Mouse (Mus musculus) forebrain, embryonic 14.5 days (tissue): ENCODE results near the gene Tbc1d5. TPM values are rescaled to one million over a fixed set of nuclear protein-coding genes. Genes with fewer than 3 reads are reported as not detected.

Source experiments
- ATAC-seq: fragments of 200-750 bp; cut with Nextera tagmentation; 2 replicates; pipeline ENCODE4 v1.8.0; 2017; ENCODE audit warnings: mild to moderate bottlenecking, moderate library complexity
- DNase-seq: peaks from one replicate; pipeline ENCODE4 v3.0.0-alpha.2; 2015; ENCODE audit warnings: low spot score
- H3K27ac ChIP-seq: fragments of 300-500 bp; sonication (generic); 2 replicates; pipeline ENCODE4 v1.5.1; 2014; ENCODE audit warnings: low read depth, mild to moderate bottlenecking, control low read depth, low read length, moderate library complexity
- H3K27me3 ChIP-seq: fragments of 300-500 bp; sonication (generic); replicated peaks from 2 replicates; pipeline ENCODE4 v1.6.1; 2014; ENCODE audit warnings: low read length, control low read depth, mixed read lengths; ENCODE audit not compliant: control insufficient read depth, insufficient read depth
- H3K36me3 ChIP-seq: fragments of 300-500 bp; sonication (generic); 2 replicates; pipeline ENCODE4 v1.6.1; 2014; ENCODE audit warnings: low read length, control low read depth; ENCODE audit not compliant: control insufficient read depth, insufficient read depth
- H3K4me1 ChIP-seq: fragments of 300-500 bp; sonication (generic); 2 replicates; pipeline ENCODE4 v1.6.1; 2014; ENCODE audit warnings: antibody characterized with exemption, low read length, control low read depth; ENCODE audit not compliant: control insufficient read depth, insufficient read depth
- H3K4me2 ChIP-seq: fragments of 300-500 bp; sonication (generic); 2 replicates; pipeline ENCODE4 v1.6.1; 2014; ENCODE audit warnings: mild to moderate bottlenecking, control low read depth, low read length
- H3K4me3 ChIP-seq: fragments of 300-500 bp; sonication (generic); 2 replicates; pipeline ENCODE4 v1.5.1; 2014; ENCODE audit warnings: low read depth, low read length, control low read depth
- H3K9ac ChIP-seq: fragments of 300-500 bp; sonication (generic); 2 replicates; pipeline ENCODE4 v1.6.1; 2014; ENCODE audit warnings: mild to moderate bottlenecking, low read length, control low read depth, moderate library complexity
- H3K9me3 ChIP-seq: fragments of 300-500 bp; sonication (generic); replicated peaks from 2 replicates; pipeline ENCODE4 v1.6.1; 2016; ENCODE audit warnings: low read length, control low read depth, mixed read lengths; ENCODE audit not compliant: control insufficient read depth
- WGBS: fragments of 180-500 bp; shearing (Covaris S2); extraction: QIAGEN DNeasy Blood & Tissue Kit; methylation state at CpG from one replicate; pipeline ENCODE4 v1.1.7; 2014; 5-methylcytosine and 5-hydroxymethylcytosine counted together
- polyA plus RNA-seq: library from polyadenylated mRNA; unstranded; fragments of >200 nt; fragmentation: Nextera tagmentation; extraction: Ambion mirVana; gene quantifications from 2 replicates; pipeline ENCODE4 v1.2.1, GENCODE M21; 2014

Tbc1d5 gene
- polyA plus RNA-seq, 1 experiment from 2014 or later: 4.3 TPM

- Histone ChIP-seq H3K4me1 (no peaks in the 10 kb centered on the region), H3K36me3 (no peaks in the 10 kb centered on the region), H3K9ac (no peak overlapping the region), H3K9me3 (no peaks in the 10 kb centered on the region), H3K27me3 (no peaks in the 10 kb centered on the region), H3K4me2 (no peak overlapping the region), H3K4me3 (no peak overlapping the region), H3K27ac (no peak overlapping the region)
- DNase-seq (no peak), ATAC-seq (no peak)
- WGBS: 80% methylated on average over 2 of the region's 2 CpGs
Measured at GRCm38 (mm10) chr17:51194787-51195186, 15.6 kb upstream of the Tbc1d5 start.

- H3K4me2 ChIP-seq: no peak overlapping the region
- WGBS: 89% methylated on average over 1 of the region's 1 CpGs
- DNase-seq: no peak
- no peaks in the 10 kb centered on the region for H3K27me3 ChIP-seq
- no peaks in the 10 kb centered on the region for H3K36me3 ChIP-seq
- H3K27ac ChIP-seq: no peak overlapping the region
- no peaks in the 10 kb centered on the region for H3K4me1 ChIP-seq
- H3K4me3 ChIP-seq: no peak overlapping the region
- no peak for ATAC-seq
- H3K9me3 ChIP-seq: no peaks in the 10 kb centered on the region
- H3K9ac ChIP-seq: no peak overlapping the region
Measured at GRCm38 (mm10) chr17:51191381-51191780, 12.2 kb upstream of the Tbc1d5 start.

GRCm38 (mm10) chr17:51182715-51183114 lies 3.6 kb upstream of the Tbc1d5 start:
- peak; percentile 33 for DNase-seq

GRCm38 (mm10) chr17:51178491-51179194 lies 509 bp downstream of the Tbc1d5 start:
- H3K4me1 ChIP-seq: 0 out of 2 replicates have a peak, but pooled peaks cover 5% of the 10 kb centered on the region
- peak; percentile 73 for DNase-seq
- peak overlapping the region; percentile 98 for H3K9ac ChIP-seq
- peak overlapping the region; percentile 83 for H3K4me3 ChIP-seq
- ATAC-seq: peak; percentile 82
- H3K27ac ChIP-seq: peak overlapping the region; percentile 98
- H3K27me3 ChIP-seq: no peaks in the 10 kb centered on the region
- under 1% methylated on average over 45 of the region's 59 CpGs for WGBS
- H3K9me3 ChIP-seq: no peaks in the 10 kb centered on the region
- peak overlapping the region; percentile 72 for H3K4me2 ChIP-seq
- H3K36me3 ChIP-seq: no peaks in the 10 kb centered on the region

More at GRCm38 (mm10) chr17:51182715-51183114, 3.6 kb upstream of the Tbc1d5 start:
- Histone ChIP-seq H3K27ac (no peak overlapping the region), H3K36me3 (no peaks in the 10 kb centered on the region), H3K27me3 (no peaks in the 10 kb centered on the region), H3K4me3 (no peak overlapping the region), H3K4me2 (no peak overlapping the region), H3K9ac (no peak overlapping the region), H3K9me3 (no peaks in the 10 kb centered on the region), H3K4me1 (0 out of 2 replicates have a peak, but pooled peaks cover 4% of the 10 kb centered on the region)
- 77% methylated on average over 2 of the region's 2 CpGs for WGBS
- no peak for ATAC-seq

- Histone ChIP-seq H3K27ac (peak overlapping the region; percentile 98; the same call in 1 of the 2 replicates), H3K4me1 (0 out of 2 replicates have a peak, but pooled peaks cover 5% of the 10 kb centered on the region), H3K36me3 (no peaks in the 10 kb centered on the region), H3K9me3 (no peaks in the 10 kb centered on the region), H3K9ac (peak overlapping the region; percentile 98), H3K4me2 (peak overlapping the region; percentile 72), H3K4me3 (peak overlapping the region; percentile 83), H3K27me3 (no peaks in the 10 kb centered on the region)
- ATAC-seq (no peak), DNase-seq (no peak)
- WGBS: 59% methylated on average over 6 of the region's 6 CpGs
Measured at GRCm38 (mm10) chr17:51177923-51178322, 1.2 kb downstream of the Tbc1d5 start.

GRCm38 (mm10) chr17:51172332-51172731 lies 6.8 kb downstream of the Tbc1d5 start:
- Histone ChIP-seq H3K4me3 (no peak overlapping the region), H3K4me2 (no peak overlapping the region), H3K4me1 (no peaks in the 10 kb centered on the region), H3K36me3 (no peaks in the 10 kb centered on the region), H3K27ac (no peak overlapping the region), H3K27me3 (no peaks in the 10 kb centered on the region), H3K9me3 (no peaks in the 10 kb centered on the region), H3K9ac (no peak overlapping the region)
- no peak for DNase-seq
- WGBS: 91% methylated on average over 1 of the region's 1 CpGs
- no peak for ATAC-seq

- Histone ChIP-seq H3K4me3 (no peak overlapping the region), H3K27me3 (no peaks in the 10 kb centered on the region), H3K4me2 (no peak overlapping the region), H3K36me3 (no peaks in the 10 kb centered on the region), H3K4me1 (no peaks in the 10 kb centered on the region), H3K9ac (no peak overlapping the region), H3K27ac (no peak overlapping the region), H3K9me3 (no peaks in the 10 kb centered on the region)
- DNase-seq (no peak), ATAC-seq (no peak)
- WGBS: 95% methylated on average over 3 of the region's 3 CpGs
Measured at GRCm38 (mm10) chr17:51171504-51171903, 7.6 kb downstream of the Tbc1d5 start.

GRCm38 (mm10) chr17:51169911-51170310 lies 9.2 kb downstream of the Tbc1d5 start:
- H3K4me1 ChIP-seq: no peaks in the 10 kb centered on the region
- ATAC-seq (no peak), DNase-seq (no peak)
- 87% methylated on average over 4 of the region's 4 CpGs for WGBS
- H3K36me3 ChIP-seq: no peaks in the 10 kb centered on the region
- no peak overlapping the region for H3K4me3 ChIP-seq
- no peak overlapping the region for H3K9ac ChIP-seq
- no peaks in the 10 kb centered on the region for H3K9me3 ChIP-seq
- H3K4me2 ChIP-seq: no peak overlapping the region
- H3K27me3 ChIP-seq: no peaks in the 10 kb centered on the region
- no peak overlapping the region for H3K27ac ChIP-seq

GRCm38 (mm10) chr17:51162366-51162765 lies 16.8 kb downstream of the Tbc1d5 start:
- Histone ChIP-seq H3K9ac (no peak overlapping the region), H3K4me1 (no peaks in the 10 kb centered on the region), H3K27ac (no peak overlapping the region), H3K36me3 (no peaks in the 10 kb centered on the region), H3K27me3 (no peaks in the 10 kb centered on the region), H3K4me2 (no peak overlapping the region), H3K9me3 (no peaks in the 10 kb centered on the region), H3K4me3 (no peak overlapping the region)
- DNase-seq: no peak
- ATAC-seq: no peak
